41 mouse cellular contexts compared by ENCODE assay signal in genomic region chr17:36998477-36998876, GRCm38 (mm10). TPM values are rescaled to one million over a fixed set of nuclear protein-coding genes. Genes with fewer than 3 reads are reported as not detected.
"Had no signal": no experiment of that assay in that cellular context is flagged by ENCODE, and none has a peak within 500 bp of the region (broad histone marks: within the 10 kb centered on the region; RNA-seq: fewer than 3 reads in every experiment).

No protein-coding gene starts in this region.

- H3K27me3 ChIP-seq: heart, embryonic 13.5 days; heart, embryonic 15.5 days; hindbrain, embryonic 13.5 days; hindbrain, embryonic 15.5 days; kidney, embryonic 15.5 days; limb, embryonic 12.5 days had no signal

- DNase-seq: gastrocnemius, adult 2 months; gastrocnemius, postnatal 10 days; gastrocnemius, postnatal 25 days; heart, adult 18-20 months; heart, postnatal 14 days; heart, postnatal 36 days; kidney, adult 11 months; kidney, adult 2 months; kidney, adult 9 months; kidney, postnatal 14 days; kidney, postnatal 36 days; layer of hippocampus, adult 9-11 months; layer of hippocampus, postnatal 36 days; liver; liver, embryonic 13.5 days had no signal

- H3K36me3 ChIP-seq: heart, embryonic 13.5 days; heart, embryonic 15.5 days; hindbrain, embryonic 13.5 days; hindbrain, embryonic 15.5 days; kidney, embryonic 15.5 days; limb, embryonic 10.5 days; limb, embryonic 12.5 days; liver, embryonic 13.5 days had no signal

- H3K4me3 ChIP-seq: gastrocnemius, adult 2 months; heart, embryonic 13.5 days; heart, embryonic 15.5 days; hindbrain, embryonic 13.5 days; hindbrain, embryonic 15.5 days; kidney, embryonic 15.5 days; left cerebral cortex, adult 2 months; limb, embryonic 10.5 days; limb, embryonic 12.5 days; liver, embryonic 13.5 days had no signal

- H3K9me3 ChIP-seq: heart, embryonic 13.5 days; heart, embryonic 15.5 days; hindbrain, embryonic 13.5 days; hindbrain, embryonic 15.5 days; kidney, embryonic 15.5 days; limb, embryonic 10.5 days; limb, embryonic 12.5 days; liver, embryonic 13.5 days had no signal

- H3K9ac ChIP-seq: heart, embryonic 13.5 days; heart, embryonic 15.5 days; hindbrain, embryonic 13.5 days; hindbrain, embryonic 15.5 days; kidney, embryonic 15.5 days; limb, embryonic 12.5 days; liver, embryonic 13.5 days had no signal

- H3K27ac ChIP-seq: gastrocnemius, adult 2 months; heart, embryonic 13.5 days; heart, embryonic 15.5 days; hindbrain, embryonic 13.5 days; hindbrain, embryonic 15.5 days; hindbrain, postnatal 0 days; kidney, embryonic 15.5 days; kidney, postnatal 0 days; left cerebral cortex, adult 2 months; limb, embryonic 10.5 days; limb, embryonic 12.5 days; liver, embryonic 13.5 days had no signal

- H3K4me1 ChIP-seq: hindbrain, embryonic 15.5 days; limb, embryonic 12.5 days; liver, embryonic 13.5 days had no signal

RNA-seq across cellular contexts. Expression of gene H2-M5, which starts 9.1 kb away (rescaled TPM):
- total RNA-seq: gastrocnemius, postnatal 25 days; granulocyte monocyte progenitor cell, adult 5-6 weeks; heart, adult 18-20 months; heart, postnatal 36 days; hematopoietic stem cell, adult 5-6 weeks had no signal
- polyA plus RNA-seq: heart, postnatal 0 days; large intestine, adult 2 months; liver, embryonic 13.5 days had no signal

RNA-seq across cellular contexts. Expression of gene 2410137M14Rik, which starts 17.4 kb away (rescaled TPM):
- total RNA-seq: gastrocnemius, postnatal 10 days; gastrocnemius, postnatal 25 days; gastrocnemius, postnatal 4 days; granulocyte monocyte progenitor cell, adult 5-6 weeks; heart, postnatal 14 days; heart, postnatal 36 days; hematopoietic stem cell, adult 5-6 weeks; hindbrain, postnatal 0 days; layer of hippocampus, adult 18-20 months; layer of hippocampus, postnatal 14 days; layer of hippocampus, postnatal 36 days; left cerebral cortex, adult 2 months; left cerebral cortex, postnatal 14 days; left cerebral cortex, postnatal 36 days had no signal
- polyA plus RNA-seq: heart, embryonic 11.5 days; heart, embryonic 13.5 days; heart, embryonic 15.5 days; hindbrain, embryonic 11.5 days; hindbrain, embryonic 13.5 days; intestine, embryonic 14.5 days; intestine, embryonic 16.5 days; kidney, embryonic 15.5 days; kidney, postnatal 0 days; large intestine, adult 2 months; limb, embryonic 10.5 days; limb, embryonic 12.5 days; liver, embryonic 11.5 days; liver, embryonic 13.5 days had no signal

RNA-seq across cellular contexts. Expression of gene Mog, which starts 24.7 kb away (rescaled TPM):
- total RNA-seq: gastrocnemius, adult 2 months; gastrocnemius, postnatal 10 days; gastrocnemius, postnatal 25 days; gastrocnemius, postnatal 4 days; granulocyte monocyte progenitor cell, adult 5-6 weeks; heart, adult 18-20 months; heart, adult 8-10 months; heart, postnatal 14 days; heart, postnatal 36 days; hematopoietic stem cell, adult 5-6 weeks had no signal
- polyA plus RNA-seq: heart, embryonic 11.5 days; heart, embryonic 13.5 days; heart, embryonic 15.5 days; heart, postnatal 0 days; intestine, embryonic 16.5 days; kidney, adult 2 months; kidney, postnatal 0 days; large intestine, adult 2 months; limb, embryonic 12.5 days; limb, embryonic 14.5 days; liver, embryonic 11.5 days; liver, embryonic 13.5 days had no signal
